Mouse (Mus musculus) E14TG2a.4 (cell line): Measurements from ENCODE around the gene Cog1.

Source experiments
- CTCF ChIP-seq: conservative IDR thresholded peaks from 2 replicates; pipeline ENCODE4 v1.5.1; 2014; ENCODE audit warnings: low read length
- NANOG ChIP-seq: IDR thresholded peaks from 2 replicates; pipeline ENCODE4 v1.6.1; 2014; ENCODE audit warnings: borderline replicate concordance, low read length, mixed read lengths
- POU5F1 ChIP-seq: IDR thresholded peaks from 2 replicates; pipeline ENCODE4 v1.6.1; 2014; ENCODE audit warnings: low read length, borderline replicate concordance

- TF ChIP-seq CTCF (peak; percentile 36), POU5F1 (no peak), NANOG (no peak)
Observed at GRCm38 (mm10) chr11:113645181-113645580, 3.8 kb upstream of the Cog1 start.
